Mouse (Mus musculus) liver, embryonic 16.5 days (tissue): Measurements from ENCODE around the gene Slc24a3. TPM values are rescaled to one million over a fixed set of nuclear protein-coding genes. Genes with fewer than 3 reads are reported as not detected.

Experiments used
- ATAC-seq: fragments of 200-750 bp; cut with Nextera tagmentation; 2 replicates; pipeline ENCODE4 v1.8.0; 2017; ENCODE audit warnings: low read depth, mild to moderate bottlenecking, moderate number of reproducible peaks, moderate library complexity
- H3K27ac ChIP-seq: fragments of 300-500 bp; sonication (generic); 2 replicates; pipeline ENCODE4 v1.5.1; 2014; ENCODE audit warnings: mild to moderate bottlenecking, low read length
- H3K27me3 ChIP-seq: fragments of 300-500 bp; sonication (generic); 2 replicates; pipeline ENCODE4 v1.6.1; 2014; ENCODE audit warnings: low read depth, low read length, mixed read lengths; ENCODE audit not compliant: control insufficient read depth, insufficient read depth
- H3K36me3 ChIP-seq: fragments of 300-500 bp; sonication (generic); 2 replicates; pipeline ENCODE4 v1.6.1; 2014; ENCODE audit warnings: mild to moderate bottlenecking; ENCODE audit not compliant: control insufficient read depth, insufficient read depth
- H3K4me1 ChIP-seq: fragments of 300-500 bp; sonication (generic); 2 replicates; pipeline ENCODE4 v1.6.1; 2014; ENCODE audit warnings: low read depth, low read length, mixed read lengths; ENCODE audit not compliant: control insufficient read depth
- H3K4me2 ChIP-seq: fragments of 300-500 bp; sonication (generic); 2 replicates; pipeline ENCODE4 v1.6.1; 2014; ENCODE audit warnings: low read depth, low read length, mixed read lengths
- H3K4me3 ChIP-seq: fragments of 300-500 bp; sonication (generic); 2 replicates; pipeline ENCODE4 v1.5.1; 2014; ENCODE audit warnings: low read depth, mild to moderate bottlenecking, low read length
- H3K9ac ChIP-seq: fragments of 300-500 bp; sonication (generic); 2 replicates; pipeline ENCODE4 v1.6.1; 2014; ENCODE audit warnings: low read depth, low read length
- H3K9me3 ChIP-seq: fragments of 300-500 bp; sonication (generic); replicated peaks from 2 replicates; pipeline ENCODE4 v1.6.1; 2016; ENCODE audit warnings: low read length; ENCODE audit not compliant: control insufficient read depth
- WGBS: fragments of 180-500 bp; shearing (Covaris S2); extraction: QIAGEN DNeasy Blood & Tissue Kit; methylation state at CpG from one replicate; pipeline ENCODE4 v1.1.7; 2014; ENCODE audit not compliant: insufficient replicate concordance; 5-methylcytosine and 5-hydroxymethylcytosine counted together
- polyA plus RNA-seq: library from polyadenylated mRNA; unstranded; fragments of >200 nt; fragmentation: Nextera tagmentation; extraction: Ambion mirVana; gene quantifications from 2 replicates; pipeline ENCODE4 v1.2.1, GENCODE M21; 2015

The Slc24a3 gene
- polyA plus RNA-seq, 1 experiment from 2014 or later = 0.40 TPM

- Histone ChIP-seq H3K27ac (no peak overlapping the region), H3K27me3 (no peaks in the 10 kb centered on the region), H3K9ac (no peak overlapping the region), H3K4me3 (no peak overlapping the region), H3K9me3 (no peaks in the 10 kb centered on the region), H3K36me3 (no peaks in the 10 kb centered on the region), H3K4me1 (no peaks in the 10 kb centered on the region), H3K4me2 (no peak overlapping the region)
- ATAC-seq = no peak
- 18% methylated on average over 15 of the region's 15 CpGs for WGBS
Measured at GRCm38 (mm10) chr2:145610796-145611705, 443.5 kb downstream of the Slc24a3 start.

- H3K36me3 ChIP-seq = no peaks in the 10 kb centered on the region
- H3K4me3 ChIP-seq = no peak overlapping the region
- no peak for ATAC-seq
- 52% methylated on average over 8 of the region's 8 CpGs for WGBS
- H3K9ac ChIP-seq = no peak overlapping the region
- H3K27me3 ChIP-seq = no peaks in the 10 kb centered on the region
- H3K4me1 ChIP-seq = no peaks in the 10 kb centered on the region
- no peak overlapping the region for H3K4me2 ChIP-seq
- H3K27ac ChIP-seq = no peak overlapping the region
- H3K9me3 ChIP-seq = no peaks in the 10 kb centered on the region
Measured at GRCm38 (mm10) chr2:145612937-145613336, 445.4 kb downstream of the Slc24a3 start.

- H3K27ac ChIP-seq = no peak overlapping the region
- no peaks in the 10 kb centered on the region for H3K36me3 ChIP-seq
- no peaks in the 10 kb centered on the region for H3K9me3 ChIP-seq
- ATAC-seq = no peak
- H3K9ac ChIP-seq = no peak overlapping the region
- no peaks in the 10 kb centered on the region for H3K27me3 ChIP-seq
- WGBS = 76% methylated on average over 8 of the region's 8 CpGs
- no peak overlapping the region for H3K4me3 ChIP-seq
- no peak overlapping the region for H3K4me2 ChIP-seq
- no peaks in the 10 kb centered on the region for H3K4me1 ChIP-seq
Measured at GRCm38 (mm10) chr2:145613705-145614104, 446.2 kb downstream of the Slc24a3 start.

- no peak overlapping the region for H3K4me3 ChIP-seq
- H3K4me1 ChIP-seq = no peaks in the 10 kb centered on the region
- no peaks in the 10 kb centered on the region for H3K27me3 ChIP-seq
- H3K36me3 ChIP-seq = no peaks in the 10 kb centered on the region
- no peak overlapping the region for H3K9ac ChIP-seq
- H3K4me2 ChIP-seq = no peak overlapping the region
- no peaks in the 10 kb centered on the region for H3K9me3 ChIP-seq
- no peak for ATAC-seq
- 69% methylated on average over 4 of the region's 4 CpGs for WGBS
- H3K27ac ChIP-seq = no peak overlapping the region
Measured at GRCm38 (mm10) chr2:145619688-145620087, 452.1 kb downstream of the Slc24a3 start.

GRCm38 (mm10) chr2:145620709-145621108 lies 453.2 kb downstream of the Slc24a3 start:
- H3K9me3 ChIP-seq = no peaks in the 10 kb centered on the region
- no peaks in the 10 kb centered on the region for H3K4me1 ChIP-seq
- H3K36me3 ChIP-seq = no peaks in the 10 kb centered on the region

GRCm38 (mm10) chr2:145621119-145621518 lies 453.6 kb downstream of the Slc24a3 start:
- ATAC-seq = no peak
- no peak overlapping the region for H3K4me3 ChIP-seq
- no peaks in the 10 kb centered on the region for H3K4me1 ChIP-seq
- 49% methylated on average over 9 of the region's 9 CpGs for WGBS
- no peak overlapping the region for H3K27ac ChIP-seq
- H3K36me3 ChIP-seq = no peaks in the 10 kb centered on the region
- no peaks in the 10 kb centered on the region for H3K27me3 ChIP-seq
- no peaks in the 10 kb centered on the region for H3K9me3 ChIP-seq
- H3K4me2 ChIP-seq = no peak overlapping the region
- no peak overlapping the region for H3K9ac ChIP-seq

More at GRCm38 (mm10) chr2:145620709-145621108, 453.2 kb downstream of the Slc24a3 start:
- no peaks in the 10 kb centered on the region for H3K27me3 ChIP-seq
- no peak overlapping the region for H3K4me3 ChIP-seq
- no peak for ATAC-seq
- no peak overlapping the region for H3K4me2 ChIP-seq
- no peak overlapping the region for H3K27ac ChIP-seq
- H3K9ac ChIP-seq = no peak overlapping the region

- 62% methylated on average over 6 of the region's 6 CpGs for WGBS
- Histone ChIP-seq H3K9ac (no peak overlapping the region), H3K4me1 (no peaks in the 10 kb centered on the region), H3K27me3 (no peaks in the 10 kb centered on the region), H3K27ac (no peak overlapping the region), H3K9me3 (no peaks in the 10 kb centered on the region), H3K4me2 (no peak overlapping the region), H3K4me3 (no peak overlapping the region), H3K36me3 (no peaks in the 10 kb centered on the region)
- ATAC-seq = no peak
Measured at GRCm38 (mm10) chr2:145631123-145631798, 463.7 kb downstream of the Slc24a3 start.

- no peak overlapping the region for H3K27ac ChIP-seq
- H3K9me3 ChIP-seq = no peaks in the 10 kb centered on the region
- no peak overlapping the region for H3K4me3 ChIP-seq
- WGBS = 55% methylated on average over 4 of the region's 4 CpGs
- no peak for ATAC-seq
- H3K36me3 ChIP-seq = no peaks in the 10 kb centered on the region
- no peak overlapping the region for H3K9ac ChIP-seq
- H3K27me3 ChIP-seq = no peaks in the 10 kb centered on the region
- H3K4me1 ChIP-seq = no peaks in the 10 kb centered on the region
- no peak overlapping the region for H3K4me2 ChIP-seq
Measured at GRCm38 (mm10) chr2:145631799-145632174, 464.2 kb downstream of the Slc24a3 start.

- no peaks in the 10 kb centered on the region for H3K4me1 ChIP-seq
- no peak overlapping the region for H3K4me2 ChIP-seq
- WGBS = 44% methylated on average over 5 of the region's 5 CpGs
- no peak overlapping the region for H3K4me3 ChIP-seq
- H3K27ac ChIP-seq = no peak overlapping the region
- no peaks in the 10 kb centered on the region for H3K9me3 ChIP-seq
- H3K27me3 ChIP-seq = no peaks in the 10 kb centered on the region
- ATAC-seq = no peak
- no peak overlapping the region for H3K9ac ChIP-seq
- no peaks in the 10 kb centered on the region for H3K36me3 ChIP-seq
Measured at GRCm38 (mm10) chr2:145633811-145634210, 466.3 kb downstream of the Slc24a3 start.
